Mouse (Mus musculus): ENCODE measurements around the gene Zfp568. TPM values are rescaled to one million over a fixed set of nuclear protein-coding genes. Genes with fewer than 3 reads are reported as not detected.

Gene Zfp568
- total RNA-seq, 2 experiments from 2014 or later: 3.0 to 3.5 TPM

- no peak for ATAC-seq (replicated peaks; ENCODE audit: low FRiP score, poor library complexity, severe bottlenecking)
Measured at GRCm38 (mm10) chr7:30034331-30034730, 50.6 kb downstream of the Zfp568 start.

GRCm38 (mm10) chr7:30044354-30044753, 60.6 kb downstream of the Zfp568 start:
- no peak for ATAC-seq (replicated peaks; ENCODE audit: low FRiP score, poor library complexity, severe bottlenecking)

- ATAC-seq (replicated peaks; ENCODE audit: low FRiP score, poor library complexity, severe bottlenecking): no peak
Measured at GRCm38 (mm10) chr7:30048126-30048525, 64.4 kb downstream of the Zfp568 start.

- peak; percentile 100 for ATAC-seq (replicated peaks; ENCODE audit: low FRiP score, poor library complexity, severe bottlenecking)
Measured at GRCm38 (mm10) chr7:30050882-30051548, 67.3 kb downstream of the Zfp568 start, which contains the start of gene Zfp14. TSS of gene Zfp14 (minus strand) at chr7:30051380.

GRCm38 (mm10) chr7:30053591-30053990, 69.8 kb downstream of the Zfp568 start:
- no peak for ATAC-seq (replicated peaks; ENCODE audit: low FRiP score, poor library complexity, severe bottlenecking)

- no peak for ATAC-seq (replicated peaks; ENCODE audit: low FRiP score, poor library complexity, severe bottlenecking)
Measured at GRCm38 (mm10) chr7:30060341-30060740, 76.6 kb downstream of the Zfp568 start.

- ATAC-seq (replicated peaks; ENCODE audit: low FRiP score, poor library complexity, severe bottlenecking): no peak
Measured at GRCm38 (mm10) chr7:30062478-30062877, 78.7 kb downstream of the Zfp568 start.

GRCm38 (mm10) chr7:30064622-30065021, 80.9 kb downstream of the Zfp568 start:
- 0 out of 2 replicates have a peak, but pooled peaks have one; percentile 26 for ATAC-seq (replicated peaks; ENCODE audit: low FRiP score, poor library complexity, severe bottlenecking)

GRCm38 (mm10) chr7:30072146-30073028, 88.6 kb downstream of the Zfp568 start, which contains the start of gene Zfp82:
TSS of gene Zfp82 (minus strand) at chr7:30072900.
- peak; percentile 95 for ATAC-seq (replicated peaks; ENCODE audit: low FRiP score, poor library complexity, severe bottlenecking)

Other genes starting within 250 kb of the Zfp568 start
- 1.7 and 3.8 TPM in 2 replicates for gene Zfp84, start 215.4 kb upstream of the Zfp568 start, total RNA-seq (2015; ENCODE audit: low replicate concordance)
- gene Zfp84, start 215.4 kb upstream of the Zfp568 start, total RNA-seq (2017; ENCODE audit: low replicate concordance): 3.2 and 3.6 TPM in 2 replicates
- gene Zfp30, start 200.0 kb upstream of the Zfp568 start, total RNA-seq (2015; ENCODE audit: low replicate concordance): not detected in 2 replicates
- not detected in 2 replicates for gene Zfp30, start 200.0 kb upstream of the Zfp568 start, total RNA-seq (2017; ENCODE audit: low replicate concordance)
- 0.42 and 0.77 TPM in 2 replicates for gene Zfp790, start 167.8 kb upstream of the Zfp568 start, total RNA-seq (2015; ENCODE audit: low replicate concordance)
- gene Zfp790, start 167.8 kb upstream of the Zfp568 start, total RNA-seq (2017; ENCODE audit: low replicate concordance): 2.6 and 4.5 TPM in 2 replicates
- 0.63 TPM in 1 of 2 replicates, not detected in the other for gene Zfp940, start 130.3 kb upstream of the Zfp568 start, total RNA-seq (2015; ENCODE audit: low replicate concordance)
- not detected in 2 replicates for gene Zfp940, start 130.3 kb upstream of the Zfp568 start, total RNA-seq (2017; ENCODE audit: low replicate concordance)
- gene Zfp420, start 124.0 kb upstream of the Zfp568 start, total RNA-seq (2015; ENCODE audit: low replicate concordance): 1.5 TPM in 1 of 2 replicates, not detected in the other
- gene Zfp420, start 124.0 kb upstream of the Zfp568 start, total RNA-seq (2017; ENCODE audit: low replicate concordance): 0.26 and 0.28 TPM in 2 replicates
- gene Zfp27, start 77.4 kb upstream of the Zfp568 start, total RNA-seq (2015; ENCODE audit: low replicate concordance): 1.0 and 1.2 TPM in 2 replicates
- gene Zfp27, start 77.4 kb upstream of the Zfp568 start, total RNA-seq (2017; ENCODE audit: low replicate concordance): 1.4 and 1.7 TPM in 2 replicates
- not detected in 2 replicates for gene Zfp383, start 75.7 kb upstream of the Zfp568 start, total RNA-seq (2015; ENCODE audit: low replicate concordance)
- not detected in 2 replicates for gene Zfp383, start 75.7 kb upstream of the Zfp568 start, total RNA-seq (2017; ENCODE audit: low replicate concordance)
- 2.3 and 2.7 TPM in 2 replicates for gene Zfp74, start 29.9 kb upstream of the Zfp568 start, total RNA-seq (2015; ENCODE audit: low replicate concordance)
- 1.4 and 1.7 TPM in 2 replicates for gene Zfp74, start 29.9 kb upstream of the Zfp568 start, total RNA-seq (2017; ENCODE audit: low replicate concordance)
- gene Zfp14, start 67.4 kb downstream of the Zfp568 start, total RNA-seq (2015; ENCODE audit: low replicate concordance): not detected in 2 replicates
- gene Zfp14, start 67.4 kb downstream of the Zfp568 start, total RNA-seq (2017; ENCODE audit: low replicate concordance): 1.7 TPM in 1 of 2 replicates, not detected in the other
- gene Zfp82, start 88.9 kb downstream of the Zfp568 start, total RNA-seq (2015; ENCODE audit: low replicate concordance): not detected in 2 replicates
- gene Zfp82, start 88.9 kb downstream of the Zfp568 start, total RNA-seq (2017; ENCODE audit: low replicate concordance): 0.84 TPM in 1 of 2 replicates, not detected in the other
- not detected in 2 replicates for gene Gm26920, start 106.5 kb downstream of the Zfp568 start, total RNA-seq (2015; ENCODE audit: low replicate concordance)
- gene Gm26920, start 106.5 kb downstream of the Zfp568 start, total RNA-seq (2017; ENCODE audit: low replicate concordance): not detected in 2 replicates
- gene Zfp566, start 106.6 kb downstream of the Zfp568 start, total RNA-seq (2015; ENCODE audit: low replicate concordance): 0.38 and 2.1 TPM in 2 replicates
- gene Zfp566, start 106.6 kb downstream of the Zfp568 start, total RNA-seq (2017; ENCODE audit: low replicate concordance): 0.34 TPM in 1 of 2 replicates, not detected in the other
- gene Zfp260, start 110.8 kb downstream of the Zfp568 start, total RNA-seq (2015; ENCODE audit: low replicate concordance): 12.7 and 14.6 TPM in 2 replicates
- 4.5 and 10.7 TPM in 2 replicates for gene Zfp260, start 110.8 kb downstream of the Zfp568 start, total RNA-seq (2017; ENCODE audit: low replicate concordance)
- 0.63 and 1.2 TPM in 2 replicates for gene Zfp382, start 138.0 kb downstream of the Zfp568 start, total RNA-seq (2015; ENCODE audit: low replicate concordance)
- 1.3 and 3.3 TPM in 2 replicates for gene Zfp382, start 138.0 kb downstream of the Zfp568 start, total RNA-seq (2017; ENCODE audit: low replicate concordance)
- gene Zfp146, start 185.8 kb downstream of the Zfp568 start, total RNA-seq (2015; ENCODE audit: low replicate concordance): 21.5 and 34.4 TPM in 2 replicates
- gene Zfp146, start 185.8 kb downstream of the Zfp568 start, total RNA-seq (2017; ENCODE audit: low replicate concordance): 30.3 and 56.9 TPM in 2 replicates
- not detected in 2 replicates for gene Cox7a1, start 200.2 kb downstream of the Zfp568 start, total RNA-seq (2015; ENCODE audit: low replicate concordance)
- gene Cox7a1, start 200.2 kb downstream of the Zfp568 start, total RNA-seq (2017; ENCODE audit: low replicate concordance): not detected in 2 replicates
- 121 and 178 TPM in 2 replicates for gene Capns1, start 214.9 kb downstream of the Zfp568 start, total RNA-seq (2015; ENCODE audit: low replicate concordance)
- 60.6 and 91.3 TPM in 2 replicates for gene Capns1, start 214.9 kb downstream of the Zfp568 start, total RNA-seq (2017; ENCODE audit: low replicate concordance)
- 9.8 and 22.1 TPM in 2 replicates for gene Polr2i, start 248.0 kb downstream of the Zfp568 start, total RNA-seq (2015; ENCODE audit: low replicate concordance)
- 11.0 and 12.6 TPM in 2 replicates for gene Polr2i, start 248.0 kb downstream of the Zfp568 start, total RNA-seq (2017; ENCODE audit: low replicate concordance)
- 36.4 and 38.6 TPM in 2 replicates for gene Tbcb, start 248.3 kb downstream of the Zfp568 start, total RNA-seq (2015; ENCODE audit: low replicate concordance)
- gene Tbcb, start 248.3 kb downstream of the Zfp568 start, total RNA-seq (2017; ENCODE audit: low replicate concordance): 6.3 and 11.7 TPM in 2 replicates